Mouse (Mus musculus) intestine, embryonic 16.5 days (tissue): ENCODE results near the gene Srsf6. TPM values are rescaled to one million over a fixed set of nuclear protein-coding genes. Genes with fewer than 3 reads are reported as not detected.

ENCODE experiments used
- ATAC-seq: fragments of 200-750 bp; cut with Nextera tagmentation; 2 replicates; pipeline ENCODE4 v1.8.0; 2017; ENCODE audit warnings: moderate TSS enrichment, moderate library complexity
- H3K27ac ChIP-seq: fragments of 300-500 bp; sonication (generic); 2 replicates; pipeline ENCODE4 v1.5.1; 2014; ENCODE audit warnings: mild to moderate bottlenecking, low read length
- H3K27me3 ChIP-seq: fragments of 300-500 bp; sonication (generic); replicated peaks from 2 replicates; pipeline ENCODE4 v1.6.1; 2014; ENCODE audit warnings: low read length, control low read depth, mixed read lengths; ENCODE audit not compliant: control insufficient read depth, insufficient read depth
- H3K36me3 ChIP-seq: fragments of 300-500 bp; sonication (generic); 2 replicates; pipeline ENCODE4 v1.6.1; 2014; ENCODE audit warnings: low read length, control low read depth; ENCODE audit not compliant: control insufficient read depth, insufficient read depth
- H3K4me1 ChIP-seq: fragments of 300-500 bp; sonication (generic); 2 replicates; pipeline ENCODE4 v1.6.1; 2014; ENCODE audit warnings: low read length, control low read depth, mixed read lengths; ENCODE audit not compliant: control insufficient read depth, insufficient read depth
- H3K4me2 ChIP-seq: fragments of 300-500 bp; sonication (generic); 2 replicates; pipeline ENCODE4 v1.6.1; 2014; ENCODE audit warnings: low read depth, low read length, control low read depth
- H3K4me3 ChIP-seq: fragments of 300-500 bp; sonication (generic); 2 replicates; pipeline ENCODE4 v1.5.1; 2014; ENCODE audit warnings: mild to moderate bottlenecking, low read length
- H3K9ac ChIP-seq: fragments of 300-500 bp; sonication (generic); 2 replicates; pipeline ENCODE4 v1.6.1; 2014; ENCODE audit warnings: low read depth, low read length
- H3K9me3 ChIP-seq: fragments of 300-500 bp; sonication (generic); 2 replicates; pipeline ENCODE4 v1.6.1; 2016; ENCODE audit warnings: low read length, control low read depth; ENCODE audit not compliant: control insufficient read depth
- WGBS: fragments of 180-500 bp; shearing (Covaris S2); extraction: QIAGEN DNeasy Blood & Tissue Kit; methylation state at CpG from one replicate; pipeline ENCODE4 v1.1.7; 2014; 5-methylcytosine and 5-hydroxymethylcytosine counted together
- polyA plus RNA-seq: library from polyadenylated mRNA; unstranded; fragments of >200 nt; fragmentation: Nextera tagmentation; extraction: Ambion mirVana; gene quantifications from 2 replicates; pipeline ENCODE4 v1.2.1, GENCODE M21; 2015

Srsf6 gene
- polyA plus RNA-seq, 1 experiment from 2014 or later = 159 TPM

- H3K9me3 ChIP-seq = no peaks in the 10 kb centered on the region
- H3K9ac ChIP-seq = no peak overlapping the region
- H3K4me3 ChIP-seq = no peak overlapping the region
- no peak for ATAC-seq
- peaks cover 13% of the 10 kb centered on the region for H3K4me1 ChIP-seq
- no peaks in the 10 kb centered on the region for H3K27me3 ChIP-seq
- H3K4me2 ChIP-seq = no peak overlapping the region
- H3K27ac ChIP-seq = no peak overlapping the region
- 75% methylated on average over 6 of the region's 6 CpGs for WGBS
- no peaks in the 10 kb centered on the region for H3K36me3 ChIP-seq
Observed at GRCm38 (mm10) chr2:162970896-162971295, 39.6 kb downstream of the Srsf6 start.

DNA sequence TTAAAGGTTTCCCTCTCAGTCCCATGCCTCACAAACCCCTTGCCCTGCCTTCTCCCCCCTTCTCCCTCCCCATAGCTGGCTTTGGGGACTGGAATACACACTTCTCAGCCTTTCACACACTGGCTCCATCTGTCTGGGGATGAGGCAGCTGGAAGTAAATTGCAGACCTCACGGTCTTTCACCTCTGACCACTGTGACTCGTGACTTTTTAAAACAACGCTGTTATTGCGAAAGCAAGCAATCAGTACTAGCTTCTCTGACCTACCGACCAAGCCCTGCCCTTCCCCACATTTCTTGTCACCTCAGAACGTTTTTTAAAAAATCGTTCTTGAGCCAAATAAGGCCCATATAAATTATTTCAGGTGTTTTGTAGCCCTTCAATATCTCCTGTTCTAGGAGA is 41.4 kb downstream of the Srsf6 start:
- Histone ChIP-seq H3K9me3 (no peaks in the 10 kb centered on the region), H3K4me2 (no peak overlapping the region), H3K4me1 (peaks cover 13% of the 10 kb centered on the region), H3K27ac (no peak overlapping the region), H3K27me3 (no peaks in the 10 kb centered on the region), H3K4me3 (no peak overlapping the region), H3K36me3 (no peaks in the 10 kb centered on the region), H3K9ac (no peak overlapping the region)
- 31% methylated on average over 7 of the region's 7 CpGs for WGBS
- peak; percentile 67 for ATAC-seq

DNA sequence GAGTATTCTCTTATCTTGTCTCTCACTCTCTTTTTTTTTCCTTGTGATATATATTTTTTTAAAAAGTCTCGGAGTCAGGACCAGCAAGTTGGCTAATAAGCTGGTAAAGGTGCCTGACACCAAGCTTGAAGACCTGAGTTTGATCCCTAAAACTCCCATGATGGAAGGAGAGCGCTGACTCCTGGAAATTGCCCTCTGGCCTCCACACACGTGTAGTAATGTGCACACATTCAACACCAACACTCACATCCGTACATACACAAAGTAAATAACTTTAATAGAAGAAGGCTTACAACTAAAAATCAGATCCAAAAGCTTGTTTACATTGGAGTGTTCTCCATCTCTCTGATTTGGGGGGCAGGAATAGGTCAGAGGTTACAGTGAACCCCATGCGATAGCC is 41.9 kb downstream of the Srsf6 start:
- 0 out of 2 replicates have a peak overlapping the region, but pooled peaks have one; percentile 14 for H3K9ac ChIP-seq
- 64% methylated on average over 5 of the region's 5 CpGs for WGBS
- H3K4me1 ChIP-seq = peaks cover 13% of the 10 kb centered on the region
- H3K27ac ChIP-seq = no peak overlapping the region
- H3K27me3 ChIP-seq = no peaks in the 10 kb centered on the region
- H3K4me3 ChIP-seq = no peak overlapping the region
- H3K36me3 ChIP-seq = no peaks in the 10 kb centered on the region
- no peak overlapping the region for H3K4me2 ChIP-seq
- no peak; the same call in 1 of the 2 replicates for ATAC-seq
- H3K9me3 ChIP-seq = no peaks in the 10 kb centered on the region

DNA sequence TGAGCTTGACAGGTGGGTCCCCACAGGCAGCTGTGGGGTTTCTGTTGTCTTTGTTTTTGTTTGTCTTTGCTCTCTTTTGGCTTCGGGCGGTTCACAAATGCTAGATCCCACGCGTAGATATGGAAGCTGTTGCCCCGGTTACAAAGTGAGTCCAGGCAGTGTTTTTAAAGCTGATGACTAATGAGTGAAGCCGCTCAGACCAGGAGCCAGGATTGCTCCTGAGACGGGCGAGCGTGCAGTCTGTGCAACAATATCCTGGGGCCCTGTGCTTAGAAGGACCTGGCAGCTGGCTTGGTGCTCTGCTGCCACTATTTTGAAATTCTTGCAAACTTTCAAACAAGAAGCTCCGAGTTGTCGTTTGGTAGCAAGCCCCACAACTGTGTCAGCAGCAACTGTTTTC is 42.3 kb downstream of the Srsf6 start:
- no peak overlapping the region for H3K27ac ChIP-seq
- no peak overlapping the region for H3K4me3 ChIP-seq
- H3K9me3 ChIP-seq = no peaks in the 10 kb centered on the region
- WGBS = 21% methylated on average over 11 of the region's 11 CpGs
- ATAC-seq = peak; percentile 43; the same call in 1 of the 2 replicates
- no peaks in the 10 kb centered on the region for H3K36me3 ChIP-seq
- peaks cover 13% of the 10 kb centered on the region for H3K4me1 ChIP-seq
- 0 out of 2 replicates have a peak overlapping the region, but pooled peaks have one; percentile 14 for H3K9ac ChIP-seq
- no peaks in the 10 kb centered on the region for H3K27me3 ChIP-seq
- H3K4me2 ChIP-seq = no peak overlapping the region

DNA sequence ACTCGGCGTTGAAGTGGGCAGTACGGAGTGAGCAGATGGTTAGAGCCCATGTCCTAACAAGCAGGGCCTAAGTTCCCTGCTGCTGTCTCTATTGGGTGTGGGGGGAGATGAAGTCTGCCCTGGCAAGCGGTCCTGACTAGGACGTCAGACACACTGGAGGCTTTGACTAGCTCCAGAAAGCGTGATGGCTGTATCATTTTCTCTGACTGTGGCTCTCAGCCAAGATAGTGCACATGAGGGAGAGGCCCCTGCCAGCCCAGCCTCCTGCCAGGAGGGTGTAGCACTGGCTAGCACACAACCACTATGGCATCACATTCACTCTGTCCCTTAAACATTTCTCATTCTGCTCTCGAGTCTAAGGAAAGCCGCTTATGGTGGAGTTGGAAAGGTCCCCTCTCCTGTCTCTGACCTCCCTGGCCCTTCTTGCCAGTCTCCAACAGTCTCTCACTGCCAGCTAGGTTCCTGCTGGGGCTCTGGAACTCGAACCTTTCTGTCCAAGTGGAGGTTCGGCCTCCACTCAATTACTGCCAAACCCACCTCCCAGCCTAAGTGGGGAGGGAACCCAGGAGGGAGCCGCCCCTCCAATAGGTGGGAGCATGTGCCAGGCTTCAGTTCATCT is 43.9 kb downstream of the Srsf6 start:
- no peak for ATAC-seq
- Histone ChIP-seq H3K27ac (no peak overlapping the region), H3K4me2 (no peak overlapping the region), H3K9ac (no peak overlapping the region), H3K4me3 (no peak overlapping the region), H3K4me1 (peaks cover 13% of the 10 kb centered on the region), H3K36me3 (no peaks in the 10 kb centered on the region), H3K27me3 (no peaks in the 10 kb centered on the region), H3K9me3 (no peaks in the 10 kb centered on the region)
- 74% methylated on average over 11 of the region's 11 CpGs for WGBS

DNA sequence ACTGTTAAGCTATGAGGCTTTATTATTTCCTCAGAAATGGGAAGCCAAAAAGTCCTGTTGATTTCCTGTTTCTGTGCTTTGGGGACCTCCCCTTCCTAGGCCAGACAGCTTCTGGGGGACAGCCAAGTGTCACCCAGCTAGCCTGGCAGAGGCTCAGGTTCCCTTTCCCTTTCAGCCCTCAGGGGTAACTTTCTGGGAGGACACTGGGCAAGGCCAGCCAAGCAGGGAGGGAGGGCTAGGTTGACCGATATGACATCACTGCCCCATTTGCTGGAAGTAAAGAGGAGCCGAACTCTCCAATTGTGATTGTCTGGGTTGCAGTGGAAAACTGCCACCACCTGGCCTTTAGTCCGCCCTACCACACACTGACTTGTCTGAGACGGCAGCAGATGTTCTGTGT is 44.7 kb downstream of the Srsf6 start:
- no peaks in the 10 kb centered on the region for H3K27me3 ChIP-seq
- WGBS = 75% methylated on average over 4 of the region's 4 CpGs
- no peaks in the 10 kb centered on the region for H3K36me3 ChIP-seq
- H3K9me3 ChIP-seq = no peaks in the 10 kb centered on the region
- H3K27ac ChIP-seq = no peak overlapping the region
- no peak for ATAC-seq
- H3K4me2 ChIP-seq = no peak overlapping the region
- no peak overlapping the region for H3K4me3 ChIP-seq
- peaks cover 13% of the 10 kb centered on the region for H3K4me1 ChIP-seq
- no peak overlapping the region for H3K9ac ChIP-seq

DNA sequence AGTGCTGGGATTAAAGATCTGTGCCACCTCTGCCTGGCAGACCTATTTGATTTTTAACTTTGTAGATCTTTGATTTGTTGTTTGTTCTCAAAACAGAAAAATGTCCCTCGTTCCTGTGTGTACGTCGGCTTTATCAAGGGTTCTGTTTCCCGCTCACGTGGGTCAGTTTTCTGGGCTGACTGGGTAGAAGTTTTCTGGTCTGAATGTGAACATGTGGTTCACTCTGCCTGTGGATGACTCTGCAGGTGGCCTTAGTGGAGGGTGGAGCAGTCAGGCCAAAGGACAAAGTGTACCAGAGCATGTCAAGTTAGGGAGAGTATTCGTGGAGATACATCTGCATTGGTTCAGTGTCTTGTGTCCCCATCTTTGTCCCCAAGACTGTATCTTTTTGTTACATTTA is 53.1 kb downstream of the Srsf6 start:
- Histone ChIP-seq H3K9ac (no peak overlapping the region), H3K36me3 (no peaks in the 10 kb centered on the region), H3K27me3 (no peaks in the 10 kb centered on the region), H3K4me3 (no peak overlapping the region), H3K27ac (no peak overlapping the region), H3K9me3 (no peaks in the 10 kb centered on the region), H3K4me2 (no peak overlapping the region), H3K4me1 (no peaks in the 10 kb centered on the region; the same call in 1 of the 2 replicates)
- WGBS = 80% methylated on average over 6 of the region's 6 CpGs
- no peak for ATAC-seq

- Histone ChIP-seq H3K27ac (no peak overlapping the region), H3K4me2 (no peak overlapping the region), H3K4me1 (no peaks in the 10 kb centered on the region; the same call in 1 of the 2 replicates), H3K9ac (no peak overlapping the region), H3K9me3 (no peaks in the 10 kb centered on the region), H3K4me3 (no peak overlapping the region), H3K27me3 (no peaks in the 10 kb centered on the region), H3K36me3 (no peaks in the 10 kb centered on the region)
- WGBS = 58% methylated on average over 3 of the region's 3 CpGs
- ATAC-seq = peak; percentile 39
Observed at GRCm38 (mm10) chr2:162985923-162986322, 54.6 kb downstream of the Srsf6 start.
